Mouse (Mus musculus) stomach, embryonic 15.5 days (tissue): ENCODE data around the gene Hebp1. TPM values are rescaled to one million over a fixed set of nuclear protein-coding genes. Genes with fewer than 3 reads are reported as not detected.

Experiments
- ATAC-seq: fragments of 200-750 bp; cut with Nextera tagmentation; 2 replicates; pipeline ENCODE4 v1.8.0; 2017; ENCODE audit warnings: low read depth, moderate number of reproducible peaks, moderate TSS enrichment; ENCODE audit not compliant: insufficient read depth, low FRiP score
- H3K27ac ChIP-seq: fragments of 300-500 bp; sonication (generic); 2 replicates; pipeline ENCODE4 v1.5.1; 2015; ENCODE audit warnings: mild to moderate bottlenecking, inconsistent platforms
- H3K27me3 ChIP-seq: fragments of 300-500 bp; sonication (generic); replicated peaks from 2 replicates; pipeline ENCODE4 v1.6.1; 2015; ENCODE audit warnings: inconsistent platforms
- H3K36me3 ChIP-seq: fragments of 300-500 bp; sonication (generic); 2 replicates; pipeline ENCODE4 v1.6.1; 2015; ENCODE audit warnings: inconsistent platforms
- H3K4me1 ChIP-seq: fragments of 300-500 bp; sonication (generic); 2 replicates; pipeline ENCODE4 v1.6.1; 2015; ENCODE audit warnings: inconsistent platforms
- H3K4me2 ChIP-seq: fragments of 300-500 bp; sonication (generic); 2 replicates; pipeline ENCODE4 v1.6.1; 2015; ENCODE audit warnings: mild to moderate bottlenecking, inconsistent platforms
- H3K4me3 ChIP-seq: fragments of 300-500 bp; sonication (generic); replicated peaks from 2 replicates; pipeline ENCODE4 v1.5.1; 2015; ENCODE audit warnings: inconsistent platforms
- H3K9ac ChIP-seq: fragments of 300-500 bp; sonication (generic); 2 replicates; pipeline ENCODE4 v1.6.1; 2015; ENCODE audit warnings: inconsistent platforms
- H3K9me3 ChIP-seq: fragments of 300-500 bp; sonication (generic); 2 replicates; pipeline ENCODE4 v1.6.1; 2016; ENCODE audit warnings: inconsistent platforms
- WGBS: fragments of 180-500 bp; shearing (Covaris S2); methylation state at CpG from one replicate; pipeline ENCODE4 v1.1.7; 2015; 5-methylcytosine and 5-hydroxymethylcytosine counted together
- polyA plus RNA-seq: library from polyadenylated mRNA; unstranded; fragments of >200 nt; fragmentation: Nextera tagmentation; extraction: Ambion mirVana; gene quantifications from 2 replicates; pipeline ENCODE4 v1.2.1, GENCODE M21; 2015

Gene Hebp1
- polyA plus RNA-seq, 1 experiment from 2014 or later: 32.2 TPM

GRCm38 (mm10) chr6:135137736-135138135 lies 60.1 kb downstream of the Hebp1 start:
- WGBS: 83% methylated on average over 9 of the region's 9 CpGs
- H3K4me1 ChIP-seq: no peaks in the 10 kb centered on the region
- H3K9me3 ChIP-seq: no peaks in the 10 kb centered on the region

GRCm38 (mm10) chr6:135136439-135137161 lies 61.2 kb downstream of the Hebp1 start:
- H3K4me2 ChIP-seq: no peak overlapping the region
- 35% methylated on average over 11 of the region's 11 CpGs for WGBS
- H3K36me3 ChIP-seq: no peaks in the 10 kb centered on the region
- H3K27ac ChIP-seq: no peak overlapping the region
- H3K4me1 ChIP-seq: no peaks in the 10 kb centered on the region
- H3K9me3 ChIP-seq: no peaks in the 10 kb centered on the region
- ATAC-seq: no peak; the same call in 1 of the 2 replicates
- H3K4me3 ChIP-seq: no peak overlapping the region
- no peaks in the 10 kb centered on the region for H3K27me3 ChIP-seq
- no peak overlapping the region for H3K9ac ChIP-seq

More at GRCm38 (mm10) chr6:135137736-135138135, 60.1 kb downstream of the Hebp1 start:
- ATAC-seq: no peak
- Histone ChIP-seq H3K36me3 (no peaks in the 10 kb centered on the region), H3K27ac (no peak overlapping the region), H3K4me2 (no peak overlapping the region), H3K4me3 (no peak overlapping the region), H3K9ac (no peak overlapping the region), H3K27me3 (no peaks in the 10 kb centered on the region)

- Histone ChIP-seq H3K4me3 (no peak overlapping the region), H3K4me2 (no peak overlapping the region), H3K27ac (no peak overlapping the region), H3K9me3 (no peaks in the 10 kb centered on the region), H3K36me3 (no peaks in the 10 kb centered on the region), H3K9ac (no peak overlapping the region), H3K27me3 (no peaks in the 10 kb centered on the region), H3K4me1 (no peaks in the 10 kb centered on the region)
- no peak for ATAC-seq
- 76% methylated on average over 4 of the region's 4 CpGs for WGBS
Observed at GRCm38 (mm10) chr6:135135735-135136134, 62.1 kb downstream of the Hebp1 start.

GRCm38 (mm10) chr6:135133486-135133885 lies 64.3 kb downstream of the Hebp1 start:
- no peaks in the 10 kb centered on the region for H3K27me3 ChIP-seq
- no peaks in the 10 kb centered on the region for H3K36me3 ChIP-seq
- H3K4me2 ChIP-seq: no peak overlapping the region
- H3K4me1 ChIP-seq: no peaks in the 10 kb centered on the region
- H3K9ac ChIP-seq: no peak overlapping the region
- ATAC-seq: no peak
- no peak overlapping the region for H3K4me3 ChIP-seq
- H3K27ac ChIP-seq: no peak overlapping the region
- no peaks in the 10 kb centered on the region for H3K9me3 ChIP-seq
- WGBS: 91% methylated on average over 9 of the region's 9 CpGs

- Histone ChIP-seq H3K4me2 (no peak overlapping the region), H3K4me1 (no peaks in the 10 kb centered on the region), H3K9me3 (no peaks in the 10 kb centered on the region), H3K27me3 (no peaks in the 10 kb centered on the region), H3K27ac (no peak overlapping the region), H3K36me3 (no peaks in the 10 kb centered on the region), H3K9ac (no peak overlapping the region), H3K4me3 (no peak overlapping the region)
- 86% methylated on average over 7 of the region's 7 CpGs for WGBS
- ATAC-seq: no peak
Observed at GRCm38 (mm10) chr6:135133086-135133485, 64.7 kb downstream of the Hebp1 start.

GRCm38 (mm10) chr6:135124755-135125380 lies 73.0 kb downstream of the Hebp1 start:
- no peak overlapping the region for H3K9ac ChIP-seq
- no peaks in the 10 kb centered on the region for H3K4me1 ChIP-seq
- H3K27me3 ChIP-seq: no peaks in the 10 kb centered on the region
- no peak overlapping the region for H3K4me3 ChIP-seq
- no peaks in the 10 kb centered on the region for H3K9me3 ChIP-seq
- no peak for ATAC-seq
- H3K36me3 ChIP-seq: no peaks in the 10 kb centered on the region
- no peak overlapping the region for H3K27ac ChIP-seq
- WGBS: 58% methylated on average over 5 of the region's 5 CpGs
- no peak overlapping the region for H3K4me2 ChIP-seq

GRCm38 (mm10) chr6:135118183-135118582 lies 79.6 kb downstream of the Hebp1 start, which contains the start of gene Gprc5d:
TSS of gene Gprc5d (minus strand) at chr6:135118283.
- no peak for ATAC-seq
- WGBS: 88% methylated on average over 5 of the region's 5 CpGs

GRCm38 (mm10) chr6:135116479-135116878 lies 81.3 kb downstream of the Hebp1 start:
- no peak overlapping the region for H3K27ac ChIP-seq
- H3K9ac ChIP-seq: no peak overlapping the region
- no peaks in the 10 kb centered on the region for H3K27me3 ChIP-seq
- no peaks in the 10 kb centered on the region for H3K9me3 ChIP-seq
- no peak for ATAC-seq
- H3K4me3 ChIP-seq: no peak overlapping the region
- H3K4me1 ChIP-seq: no peaks in the 10 kb centered on the region
- H3K36me3 ChIP-seq: no peaks in the 10 kb centered on the region
- 91% methylated on average over 8 of the region's 8 CpGs for WGBS
- H3K4me2 ChIP-seq: no peak overlapping the region

More at GRCm38 (mm10) chr6:135118183-135118582, 79.6 kb downstream of the Hebp1 start, which contains the start of gene Gprc5d:
- no peak within 1 kb of the TSS for H3K27ac ChIP-seq
- H3K9me3 ChIP-seq: no peaks in the 10 kb centered on the region
- no peak within 1 kb of the TSS for H3K9ac ChIP-seq
- H3K4me2 ChIP-seq: no peak within 1 kb of the TSS
- H3K27me3 ChIP-seq: no peaks in the 10 kb centered on the region
- no peaks in the 10 kb centered on the region for H3K4me1 ChIP-seq
- no peaks in the 10 kb centered on the region for H3K36me3 ChIP-seq
- H3K4me3 ChIP-seq: no peak within 1 kb of the TSS

- WGBS: 19% methylated on average over 6 of the region's 6 CpGs
- Histone ChIP-seq H3K4me2 (no peak overlapping the region), H3K4me1 (no peaks in the 10 kb centered on the region), H3K4me3 (no peak overlapping the region), H3K27ac (no peak overlapping the region), H3K27me3 (no peaks in the 10 kb centered on the region), H3K9me3 (no peaks in the 10 kb centered on the region), H3K9ac (no peak overlapping the region), H3K36me3 (no peaks in the 10 kb centered on the region)
- ATAC-seq: no peak
Observed at GRCm38 (mm10) chr6:135113114-135113436, 84.7 kb downstream of the Hebp1 start.

GRCm38 (mm10) chr6:135112411-135113113 lies 85.3 kb downstream of the Hebp1 start:
- no peak overlapping the region for H3K27ac ChIP-seq
- no peaks in the 10 kb centered on the region for H3K9me3 ChIP-seq
- 20% methylated on average over 7 of the region's 7 CpGs for WGBS
- no peaks in the 10 kb centered on the region for H3K36me3 ChIP-seq
- no peak overlapping the region for H3K4me2 ChIP-seq
- no peak for ATAC-seq
- no peaks in the 10 kb centered on the region for H3K27me3 ChIP-seq
- H3K9ac ChIP-seq: no peak overlapping the region
- H3K4me3 ChIP-seq: no peak overlapping the region
- no peaks in the 10 kb centered on the region for H3K4me1 ChIP-seq

GRCm38 (mm10) chr6:135107014-135107413 lies 90.8 kb downstream of the Hebp1 start:
- no peaks in the 10 kb centered on the region for H3K27me3 ChIP-seq
- 92% methylated on average over 6 of the region's 6 CpGs for WGBS
- H3K4me1 ChIP-seq: no peaks in the 10 kb centered on the region
- ATAC-seq: no peak
- H3K9me3 ChIP-seq: no peaks in the 10 kb centered on the region
- no peak overlapping the region for H3K4me3 ChIP-seq
- H3K4me2 ChIP-seq: no peak overlapping the region
- no peaks in the 10 kb centered on the region for H3K36me3 ChIP-seq
- no peak overlapping the region for H3K27ac ChIP-seq
- no peak overlapping the region for H3K9ac ChIP-seq

- no peaks in the 10 kb centered on the region for H3K36me3 ChIP-seq
- 68% methylated on average over 5 of the region's 5 CpGs for WGBS
- H3K27ac ChIP-seq: no peak overlapping the region
- no peaks in the 10 kb centered on the region for H3K27me3 ChIP-seq
- no peaks in the 10 kb centered on the region for H3K4me1 ChIP-seq
- no peak overlapping the region for H3K4me3 ChIP-seq
- no peak for ATAC-seq
- H3K9ac ChIP-seq: no peak overlapping the region
- no peak overlapping the region for H3K4me2 ChIP-seq
- no peaks in the 10 kb centered on the region for H3K9me3 ChIP-seq
Observed at GRCm38 (mm10) chr6:135102736-135103303, 95.0 kb downstream of the Hebp1 start.
